Mouse (Mus musculus): ENCODE measurements at regions not wholly inside any gene's neighbourhood (a gene's known extent, or its start where the extent isn't known, plus 50 kb on each side); places are given as distances from the start of the nearest gene placed in this dataset.
A peak's percentile ranks its signal among the peaks of the same experiment; 100 is the strongest.

- peak in 1 of 2 experiments; percentile 27 for DNase-seq
Measured at GRCm38 (mm10) chrX:11726524-11727231, 399.1 kb downstream of the H2al1j start.

- DNase-seq: peak; percentile 18 to 61
Measured at GRCm38 (mm10) chrX:11728481-11728880, 400.9 kb downstream of the H2al1j start.

GRCm38 (mm10) chrX:11729992-11730391 lies 402.4 kb downstream of the H2al1j start:
- DNase-seq: no peak

- no peak for DNase-seq
Measured at GRCm38 (mm10) chrX:11732371-11732770, 404.7 kb downstream of the H2al1j start.

- DNase-seq: no peak
Measured at GRCm38 (mm10) chrX:11734505-11735435, 407.1 kb downstream of the H2al1j start.

- DNase-seq: peak; percentile 52 to 76
Measured at GRCm38 (mm10) chrX:11735516-11736170, 408.0 kb downstream of the H2al1j start.

- DNase-seq: peak in 1 of 2 experiments; percentile 31
Measured at GRCm38 (mm10) chrX:11736481-11736880, 408.9 kb downstream of the H2al1j start.

- DNase-seq: peak in 1 of 2 experiments; percentile 30
Measured at GRCm38 (mm10) chrX:11739565-11739964, 411.9 kb downstream of the H2al1j start.

- DNase-seq: no peak
Measured at GRCm38 (mm10) chrX:11745911-11746310, 414.2 kb downstream of the Bcor start.

GRCm38 (mm10) chrX:11747386-11748121 lies 412.6 kb downstream of the Bcor start:
- DNase-seq: no peak

GRCm38 (mm10) chrX:11748278-11748677 lies 411.9 kb downstream of the Bcor start:
- DNase-seq: peak in 1 of 2 experiments; percentile 27

GRCm38 (mm10) chrX:11752513-11752912 lies 407.6 kb downstream of the Bcor start:
- DNase-seq: no peak

GRCm38 (mm10) chrX:11752973-11753590 lies 407.1 kb downstream of the Bcor start:
- DNase-seq: peak; percentile 14 to 21

- DNase-seq: no peak
Measured at GRCm38 (mm10) chrX:11755046-11755445, 405.1 kb downstream of the Bcor start.

GRCm38 (mm10) chrX:11763351-11764082 lies 396.6 kb downstream of the Bcor start:
- peak in 1 of 2 experiments; percentile 21 for DNase-seq

- DNase-seq: no peak
Measured at GRCm38 (mm10) chrX:11776236-11776899, 383.8 kb downstream of the Bcor start.

GRCm38 (mm10) chrX:11795010-11795409 lies 365.1 kb downstream of the Bcor start:
- peak in 1 of 2 experiments; percentile 42 for DNase-seq

GRCm38 (mm10) chrX:11797870-11798269 lies 362.3 kb downstream of the Bcor start:
- peak; percentile 46 to 59 for DNase-seq

GRCm38 (mm10) chrX:11798326-11798725 lies 361.8 kb downstream of the Bcor start:
- DNase-seq: peak in 1 of 2 experiments; percentile 70

GRCm38 (mm10) chrX:11800400-11800941 lies 359.7 kb downstream of the Bcor start:
- DNase-seq: no peak
